Mouse (Mus musculus): ENCODE measurements around the gene Olfr1357.
A peak's percentile ranks its signal among the peaks of the same experiment; 100 is the strongest.
"Not testable (repeated sequence)": the region's sequence is repeated elsewhere in the genome, so short reads cannot be mapped to it uniquely, and the experiment has no call there.

The Olfr1357 gene

DNA sequence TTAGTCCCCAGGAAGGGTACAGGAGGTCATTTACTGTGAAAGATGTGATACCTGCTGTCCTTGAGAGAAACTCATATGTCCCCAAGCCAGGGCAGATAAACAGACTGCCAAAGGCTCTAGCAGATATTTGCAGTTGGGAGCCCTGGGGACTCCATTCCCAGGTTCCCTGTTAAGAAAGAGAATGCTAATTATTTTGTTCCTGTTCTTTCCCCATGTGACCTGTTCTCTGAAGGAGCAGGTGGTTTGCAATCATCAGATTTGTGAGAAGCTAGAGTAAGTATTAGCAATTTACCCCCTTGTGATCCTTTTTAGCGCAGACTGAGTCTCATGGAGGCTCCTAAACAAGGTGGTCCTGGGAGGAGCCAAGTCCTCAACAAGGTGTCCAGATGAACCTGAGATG lies at the start of gene Olfr1357:
Olfr1357 (minus strand) TSS at position 101 of the 400 bp plus-strand sequence.
- DNase-seq: no peak

DNA sequence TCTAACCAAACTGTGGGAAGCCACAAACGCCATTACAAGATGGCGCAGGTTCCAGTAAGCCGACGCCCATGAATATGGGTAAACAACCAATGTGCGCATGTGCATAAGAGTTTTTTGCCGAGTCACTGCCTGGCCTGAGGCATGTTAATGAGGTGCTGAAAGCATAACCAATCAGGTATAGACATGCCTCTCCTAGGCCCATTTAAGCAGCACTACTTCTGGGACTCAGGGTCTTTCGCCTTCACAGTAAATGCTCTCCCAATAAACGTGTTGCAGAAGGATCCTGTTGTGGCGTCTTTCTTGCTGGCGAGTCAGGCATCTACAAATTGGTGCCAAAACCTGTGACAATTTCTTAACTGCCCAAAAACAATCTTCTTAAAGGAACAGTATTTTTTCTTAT lies 48.8 kb upstream of the Olfr1357 start:
- DNase-seq: not testable (repeated sequence)

DNA sequence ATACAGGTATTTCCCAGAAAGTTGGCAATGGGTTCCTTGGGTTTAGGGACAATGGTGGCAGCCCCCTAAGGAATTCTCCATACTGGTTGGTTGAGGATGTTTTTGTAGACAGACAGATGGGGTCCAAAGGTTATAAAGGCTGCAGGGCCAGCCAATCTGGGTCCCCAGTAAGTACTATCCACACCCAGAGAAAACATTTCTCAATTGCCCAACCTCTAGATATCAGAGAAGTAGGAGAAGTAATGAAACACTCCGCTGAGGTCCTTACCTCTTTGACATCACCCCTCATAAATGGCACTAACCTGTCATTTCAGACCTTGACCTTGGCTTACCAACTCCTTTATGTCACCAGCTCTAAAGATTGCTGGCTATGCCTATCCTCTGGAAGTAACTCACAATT lies 46.7 kb upstream of the Olfr1357 start:
- DNase-seq: no peak

DNA sequence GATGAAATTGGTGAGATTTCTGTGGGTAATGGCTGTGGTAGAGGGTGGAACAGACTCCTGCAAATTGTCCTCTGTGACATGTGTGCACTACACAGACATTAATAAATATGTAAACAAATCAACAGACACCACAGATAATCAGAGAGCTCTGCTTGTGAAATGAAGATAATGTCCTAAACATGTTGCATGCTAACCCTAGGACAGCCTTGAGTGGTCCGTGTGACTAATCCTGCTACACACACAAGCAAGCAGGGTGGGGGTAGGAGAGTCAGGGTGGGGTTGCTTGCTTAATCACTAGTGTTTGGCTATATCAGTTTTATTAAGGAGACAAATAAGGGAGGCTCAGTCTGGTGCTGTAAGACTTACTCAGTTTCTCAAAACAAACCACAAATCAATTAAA lies 43.3 kb upstream of the Olfr1357 start:
- no peak for DNase-seq

DNA sequence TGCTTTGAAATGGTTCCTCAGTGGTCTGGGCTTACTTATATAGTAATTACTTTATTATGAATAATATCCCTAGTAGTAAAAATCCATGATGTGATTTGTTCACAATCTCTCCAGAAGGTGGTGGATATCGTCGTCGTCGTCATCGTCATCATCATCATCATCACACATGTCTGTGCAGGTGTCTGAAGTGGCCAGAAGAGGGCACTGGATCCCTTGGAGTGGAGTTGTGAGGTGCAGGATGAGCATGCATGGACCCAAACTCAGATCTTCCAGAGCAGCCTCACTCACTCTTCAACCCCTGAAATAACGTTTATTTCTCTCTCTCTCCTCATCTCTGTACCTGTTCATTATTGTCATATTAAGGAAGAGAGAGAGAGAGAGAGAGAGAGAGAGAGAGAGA lies 14.4 kb upstream of the Olfr1357 start:
- DNase-seq: peak; percentile 13 to 36

DNA sequence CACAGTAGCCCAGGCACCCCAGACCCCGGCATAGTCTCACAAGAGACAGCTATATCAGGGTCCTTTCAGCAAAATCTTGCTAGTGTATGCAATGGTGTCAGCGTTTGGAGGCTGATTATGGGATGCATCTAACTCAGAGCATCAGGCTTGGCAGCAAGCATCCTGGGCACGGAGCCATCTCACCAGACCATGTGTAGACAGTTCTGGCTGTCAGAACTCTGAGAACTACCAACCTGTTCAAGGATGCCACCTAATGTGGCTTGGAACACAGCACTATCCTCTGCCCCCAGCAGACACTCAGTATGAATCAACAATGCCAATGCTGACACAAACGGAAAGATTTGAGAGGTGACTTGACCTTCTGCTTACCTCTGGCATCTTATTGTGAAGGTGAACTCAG lies 12.3 kb upstream of the Olfr1357 start:
- DNase-seq: no peak

DNA sequence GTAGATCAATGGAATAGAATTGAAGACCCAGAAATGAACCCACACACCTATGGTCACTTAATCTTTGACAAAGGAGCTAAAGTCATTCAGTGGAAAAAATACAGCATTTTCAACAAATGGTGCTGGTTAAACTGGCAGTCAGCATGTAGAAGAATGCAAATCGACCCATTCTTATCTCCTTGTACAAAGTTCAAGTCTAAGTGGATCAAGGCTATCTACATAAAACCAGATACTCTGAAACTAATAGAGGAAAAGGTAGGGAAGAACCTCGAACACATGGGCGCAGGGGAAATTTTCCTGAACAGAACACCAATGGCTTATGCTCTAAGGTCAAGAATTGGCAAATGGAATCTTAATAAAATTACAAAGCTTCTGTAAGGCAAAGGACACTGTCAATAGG lies 5.3 kb upstream of the Olfr1357 start:
- not testable (repeated sequence) for DNase-seq

DNA sequence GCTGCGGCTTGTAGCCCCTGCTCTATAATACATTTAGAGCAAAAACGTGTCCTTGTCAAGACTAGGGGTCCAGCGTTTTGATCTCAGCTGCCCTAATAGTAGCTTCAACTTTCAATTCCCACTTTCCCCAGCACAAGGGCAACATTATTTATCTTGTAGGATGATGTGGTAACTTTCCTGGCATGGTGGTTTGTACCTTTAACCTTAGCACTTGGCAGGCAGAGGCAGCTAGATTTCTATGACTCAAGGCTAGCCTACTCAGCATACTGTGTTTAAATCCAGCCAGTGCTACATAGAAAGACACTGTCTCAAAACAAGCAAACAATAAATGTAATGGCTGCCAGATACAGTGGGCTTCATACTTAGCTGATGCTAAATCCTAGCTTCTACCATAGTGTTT lies 10.3 kb downstream of the Olfr1357 start:
- DNase-seq: no peak

DNA sequence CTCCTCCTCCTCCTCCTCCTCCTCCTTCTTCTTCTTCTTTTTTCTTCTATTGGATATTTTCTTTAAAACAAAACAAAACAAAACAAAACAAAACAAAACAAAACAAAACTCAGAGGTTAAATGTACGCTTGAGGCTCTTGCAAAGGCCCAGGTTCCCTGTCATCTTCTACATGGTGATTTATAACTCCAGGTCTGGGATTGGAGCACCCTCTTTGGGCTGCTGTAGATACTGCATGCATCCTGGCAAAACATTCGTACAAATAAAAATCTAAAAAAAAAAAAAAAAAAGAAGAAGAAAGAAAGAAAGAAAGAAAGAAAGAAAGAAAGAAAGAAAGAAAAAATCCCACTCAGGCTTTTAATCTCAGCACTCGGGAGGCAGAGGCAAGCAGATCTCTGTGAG lies 12.8 kb downstream of the Olfr1357 start:
- peak; percentile 46 to 65 for DNase-seq

DNA sequence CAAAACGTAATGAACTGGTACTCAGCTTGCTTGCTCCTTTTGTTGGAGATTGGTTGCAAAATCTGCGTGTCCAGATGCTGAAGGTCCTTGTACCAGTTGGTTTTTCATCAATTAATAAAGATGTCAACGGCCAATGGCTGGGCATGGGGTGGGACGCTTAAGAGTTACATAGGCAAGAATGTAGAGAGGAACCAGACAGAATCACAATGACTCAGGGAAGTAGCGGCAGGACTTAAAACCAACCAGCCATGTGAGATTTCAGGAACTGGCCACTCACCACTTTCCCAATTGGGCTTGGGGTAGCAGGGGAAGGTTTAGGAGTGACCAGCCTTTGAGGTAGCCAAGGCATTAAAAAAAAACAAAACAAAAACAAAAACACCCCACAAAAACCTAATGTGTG lies 18.0 kb downstream of the Olfr1357 start:
- DNase-seq: no peak

DNA sequence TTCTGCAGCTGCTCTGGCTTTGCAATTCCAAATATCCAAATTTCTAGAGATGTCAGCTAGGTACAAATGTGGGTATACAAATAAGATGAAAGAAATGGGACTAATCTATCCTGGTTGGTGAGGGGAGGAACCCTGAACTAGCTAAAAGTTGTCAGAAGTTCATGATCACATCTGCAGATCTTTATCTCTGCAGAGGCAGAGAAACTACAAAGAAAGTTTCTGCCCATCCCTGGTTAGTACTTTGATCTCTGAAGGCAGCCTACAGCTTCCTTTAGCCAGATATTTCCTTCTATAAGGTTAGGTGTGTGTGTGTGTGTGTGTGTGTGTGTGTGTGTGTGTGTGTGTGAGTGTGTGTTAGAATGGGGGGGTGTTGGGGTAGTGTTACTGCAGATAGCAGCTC lies 23.3 kb downstream of the Olfr1357 start:
- no peak for DNase-seq

DNA sequence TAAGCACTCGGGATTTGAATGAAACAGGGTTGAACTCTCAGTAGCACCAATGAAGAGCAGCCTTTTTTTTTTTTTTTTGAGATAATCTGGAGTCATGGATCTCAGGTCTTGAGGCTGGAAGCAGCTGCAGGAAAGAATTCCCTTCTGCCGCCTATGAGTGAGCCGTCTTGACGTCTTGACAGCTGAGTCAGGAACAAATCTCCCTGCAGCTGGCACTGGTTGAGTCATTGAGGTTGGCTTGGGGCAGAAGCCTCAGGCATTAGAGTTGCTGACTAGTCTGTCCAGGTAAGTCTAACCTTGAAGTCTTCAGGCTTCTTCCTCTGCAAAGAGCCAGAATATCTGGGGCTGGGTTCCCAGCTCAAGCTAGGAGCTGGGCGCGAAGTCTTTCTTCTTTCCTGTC lies 23.7 kb downstream of the Olfr1357 start:
- peak; percentile 23 to 64 for DNase-seq

DNA sequence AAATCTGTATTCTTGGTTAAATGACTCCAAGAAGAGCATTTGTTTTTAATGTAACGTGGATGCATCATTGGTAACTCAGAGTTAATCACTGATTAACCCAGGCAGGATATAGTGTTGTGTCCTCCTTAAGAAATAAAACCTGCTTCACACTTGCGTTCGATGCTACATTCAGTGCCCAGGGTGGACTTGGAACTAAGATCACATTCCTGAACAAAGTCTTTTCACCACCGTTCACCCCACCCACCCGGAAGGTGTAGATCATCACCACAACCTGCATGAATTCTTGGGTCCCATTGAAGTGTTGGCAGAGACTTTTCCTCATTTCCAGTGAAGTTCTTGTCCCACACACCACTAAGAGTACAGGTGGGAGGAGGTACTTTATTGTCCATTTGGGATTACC lies 24.1 kb downstream of the Olfr1357 start:
- DNase-seq: peak; percentile 69 to 70

DNA sequence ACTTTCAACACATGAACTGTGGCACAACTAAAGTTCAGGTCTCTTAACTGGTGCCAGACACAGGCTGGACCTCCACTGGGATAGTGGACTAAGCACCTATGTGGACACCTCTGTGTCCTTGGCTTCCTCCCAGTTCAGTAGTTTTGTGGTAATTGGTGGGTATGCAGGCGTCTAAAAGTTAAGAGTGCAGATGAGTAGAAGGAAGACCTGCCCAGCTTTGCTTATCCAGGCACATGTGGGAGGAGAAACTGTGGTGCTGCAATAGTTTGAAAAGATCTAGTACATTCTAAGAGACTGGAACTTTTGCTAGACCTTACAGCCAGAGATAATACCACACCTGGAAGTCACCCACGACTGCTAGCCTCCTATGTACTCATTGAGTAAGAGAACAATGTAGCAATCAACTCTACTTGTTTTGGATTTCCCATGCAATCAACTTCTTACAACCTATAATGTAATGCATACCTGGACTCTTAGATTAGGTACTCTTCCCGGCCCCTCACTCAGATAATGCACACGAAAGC lies 25.0 kb downstream of the Olfr1357 start:
- DNase-seq: no peak

DNA sequence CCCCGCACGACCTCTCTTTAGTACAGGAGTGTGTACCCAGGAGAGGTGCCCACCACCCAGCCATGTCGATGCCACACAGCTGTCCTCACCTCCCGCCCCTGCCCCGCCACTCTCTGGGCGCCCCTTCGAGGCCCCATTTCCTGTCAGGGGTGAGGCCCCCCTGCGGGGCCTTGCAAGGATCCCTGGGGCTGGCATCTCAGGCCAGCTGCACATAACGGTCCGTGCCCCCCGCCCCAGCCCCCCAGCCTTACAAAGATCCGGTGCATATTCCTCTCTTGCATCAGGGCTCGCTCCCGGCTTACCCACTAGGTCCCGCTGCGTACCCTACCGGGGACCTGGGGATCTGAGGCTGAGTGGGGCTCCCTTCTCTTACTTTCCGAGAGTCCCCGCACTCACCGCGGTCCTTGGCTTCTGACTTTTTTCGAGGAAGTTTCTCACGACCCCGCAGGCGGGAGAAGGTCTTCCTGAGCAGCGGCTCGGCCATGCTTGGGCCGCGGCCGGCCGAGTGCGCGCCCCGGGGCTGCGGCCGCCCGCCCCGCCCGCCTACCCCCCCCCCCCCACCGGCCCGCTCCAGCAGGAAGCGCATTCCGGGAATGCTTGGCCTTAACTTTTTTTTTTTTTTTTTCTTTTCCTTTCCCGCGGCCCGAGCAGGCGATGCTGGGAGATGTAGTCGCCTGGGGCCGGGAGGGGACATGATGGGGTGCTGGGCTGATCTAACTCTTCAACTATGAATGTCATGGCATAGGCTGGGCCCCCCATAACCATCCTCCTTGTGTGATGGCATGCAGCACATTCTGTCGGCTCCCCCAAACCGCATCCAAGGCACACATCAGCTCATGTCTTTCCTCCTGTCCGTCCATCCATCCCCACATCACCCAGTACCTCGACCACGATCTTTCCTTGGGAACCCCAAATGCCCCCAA lies 26.2 kb downstream of the Olfr1357 start, which contains the start of gene Syde1:
Syde1 (minus strand) TSS at position 559 of the 923 bp plus-strand sequence.
- DNase-seq: peak; percentile 64 to 83

DNA sequence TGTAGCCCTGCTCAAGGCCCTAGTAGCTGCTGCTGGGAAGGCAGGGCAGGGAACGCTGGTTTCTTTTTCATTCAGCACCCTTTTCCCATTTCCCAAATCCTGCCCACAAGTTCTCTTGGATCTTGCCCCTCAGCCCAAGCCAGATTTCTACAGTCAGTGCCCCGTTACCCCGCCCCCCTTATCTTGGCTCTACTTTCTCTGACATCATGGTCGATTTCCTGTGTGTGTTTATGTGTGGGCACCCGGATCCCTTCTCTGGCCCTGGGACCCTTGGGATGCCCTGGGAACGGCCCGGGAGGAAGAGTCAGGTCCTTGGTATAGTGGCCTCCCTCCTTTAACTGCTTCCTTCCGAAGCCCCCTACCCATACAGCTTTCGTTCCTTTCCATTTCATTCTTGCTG lies 27.1 kb downstream of the Olfr1357 start:
- DNase-seq: peak; percentile 43 to 52

DNA sequence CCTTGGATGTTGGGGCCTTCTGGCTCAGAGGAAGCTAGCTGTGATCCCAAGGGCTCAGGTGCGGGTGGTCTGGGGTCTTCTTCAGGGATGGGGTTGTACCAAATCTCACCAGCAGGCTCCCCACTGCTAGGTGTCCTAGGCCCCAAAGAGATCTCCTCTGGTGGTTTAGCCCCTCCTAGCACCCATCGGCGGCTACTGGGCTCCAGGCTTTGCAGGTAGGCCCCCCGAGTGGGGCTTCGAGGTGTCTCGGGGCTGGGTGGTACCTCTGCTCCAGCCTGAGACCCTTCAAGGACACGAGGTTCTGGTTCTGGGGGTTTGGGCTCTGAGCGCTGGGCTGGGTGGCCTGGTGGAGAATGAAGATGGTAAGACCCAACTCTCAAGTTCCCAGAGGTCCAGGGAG lies 28.0 kb downstream of the Olfr1357 start:
- DNase-seq: no peak

DNA sequence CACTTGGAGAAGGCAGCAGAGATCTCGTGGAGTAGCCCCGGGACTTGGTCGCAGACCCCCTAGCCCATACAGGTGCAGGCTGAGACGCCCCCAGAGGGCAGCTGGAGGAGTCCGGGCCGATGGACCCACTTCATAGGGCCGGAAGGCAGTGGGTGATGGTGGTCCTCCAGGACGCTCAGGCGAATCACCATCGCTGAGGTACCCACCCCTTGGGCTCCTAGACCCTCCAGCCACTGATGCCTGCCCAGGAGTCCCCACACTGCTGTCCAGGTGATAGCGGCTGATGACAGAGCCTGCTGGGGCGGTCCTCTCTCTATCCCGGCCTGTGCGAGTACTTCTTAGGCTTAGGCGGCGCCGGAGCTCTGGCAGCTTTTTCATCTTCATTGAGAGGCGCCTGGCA lies 28.6 kb downstream of the Olfr1357 start:
- peak in 1 of 2 experiments; percentile 43 for DNase-seq

DNA sequence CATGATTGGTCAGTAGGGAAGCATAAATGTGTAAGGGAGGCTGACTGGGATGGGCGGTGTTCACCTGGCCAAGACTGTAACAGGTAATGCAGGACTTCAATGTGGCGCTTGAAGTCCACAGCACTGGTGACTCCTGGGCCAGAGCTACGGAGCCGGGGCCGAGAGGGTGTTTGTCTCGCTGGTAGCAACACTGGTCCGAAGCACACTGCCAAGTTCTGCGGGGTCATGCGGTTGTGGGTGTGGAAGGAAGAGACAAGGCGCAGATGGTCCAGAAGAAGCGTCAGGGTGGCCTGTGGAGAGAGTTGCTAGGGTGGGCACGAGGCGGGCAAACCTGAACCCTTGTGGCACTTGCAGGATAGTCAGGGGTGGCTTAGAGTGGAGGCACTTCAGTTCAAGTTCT lies 31.8 kb downstream of the Olfr1357 start:
- DNase-seq: no peak

DNA sequence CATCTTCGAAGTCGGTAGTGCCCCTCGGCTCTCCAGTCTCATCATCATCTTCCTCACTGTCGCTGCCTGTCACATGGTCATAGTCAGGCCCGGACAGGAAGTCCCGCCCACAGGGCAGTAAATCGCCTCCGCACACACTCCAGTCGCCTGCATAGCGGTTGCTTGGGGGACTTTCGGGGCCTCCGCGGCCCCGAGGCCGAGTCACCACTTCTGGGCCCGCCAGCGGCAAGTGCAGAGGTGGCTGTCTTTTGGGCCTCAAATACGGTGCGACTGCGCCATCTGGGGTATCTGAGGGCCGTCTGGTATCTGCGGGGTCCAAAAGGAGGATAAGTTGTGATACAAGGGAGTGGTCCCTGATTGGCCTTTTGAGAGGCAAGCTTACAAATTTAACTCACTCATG lies 32.3 kb downstream of the Olfr1357 start:
- peak in 1 of 2 experiments; percentile 38 for DNase-seq

DNA sequence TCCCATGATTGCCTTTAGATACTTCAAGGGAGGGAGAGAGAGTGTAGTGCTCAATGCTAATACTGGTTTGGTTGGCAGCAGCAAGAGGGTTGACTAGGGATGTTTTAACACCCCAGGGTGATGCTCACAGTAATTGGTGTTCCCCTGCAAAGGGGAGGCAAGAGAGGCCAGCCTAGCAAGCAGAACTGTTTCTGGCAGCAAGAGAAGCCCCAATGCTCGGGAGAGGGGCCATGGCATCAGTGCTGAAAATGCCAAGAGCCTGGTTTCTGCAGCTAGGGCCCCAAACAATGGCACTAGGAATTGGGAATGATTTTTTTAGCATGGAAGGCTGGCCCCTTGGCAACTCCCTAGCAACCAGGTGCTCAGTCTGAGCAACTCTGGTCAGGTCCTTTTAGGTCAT lies 32.9 kb downstream of the Olfr1357 start:
- no peak for DNase-seq

DNA sequence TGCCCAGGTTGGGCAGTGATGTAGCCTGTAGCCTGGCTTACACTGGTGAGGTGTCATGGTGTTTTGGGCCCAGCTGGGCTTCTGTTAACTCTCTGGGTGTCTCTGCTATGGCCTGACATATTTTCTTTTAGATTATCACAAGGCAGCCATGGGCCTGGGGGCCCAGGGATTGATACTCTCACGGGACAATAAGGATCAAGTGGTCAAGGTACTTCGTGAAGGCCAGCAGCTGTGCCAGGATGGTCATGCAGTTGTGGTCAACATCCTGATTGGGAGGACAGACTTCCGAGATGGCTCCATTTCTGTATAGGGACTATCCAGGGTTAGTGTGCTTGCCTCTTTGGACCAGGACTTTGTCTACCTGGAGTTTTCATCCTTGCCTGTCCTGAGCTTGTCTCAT lies 33.9 kb downstream of the Olfr1357 start:
- DNase-seq: no peak

DNA sequence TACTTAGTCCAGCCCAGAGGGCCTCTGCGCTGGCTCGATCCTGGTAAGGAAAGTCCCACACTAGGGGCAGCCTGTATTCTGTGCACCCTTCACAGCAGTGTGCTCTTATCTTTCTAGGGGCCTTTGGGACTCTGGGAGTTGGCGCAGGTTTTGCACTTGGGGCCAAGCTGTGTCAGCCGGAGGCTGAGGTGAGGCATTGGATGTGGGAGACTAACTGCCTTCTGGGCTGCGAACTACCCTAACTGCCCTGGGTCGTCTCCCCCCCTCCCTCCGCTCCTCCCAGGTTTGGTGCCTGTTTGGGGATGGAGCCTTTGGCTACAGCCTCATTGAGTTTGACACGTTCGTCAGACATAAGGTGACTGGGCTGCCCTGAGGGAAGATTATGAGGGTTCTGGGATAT lies 34.5 kb downstream of the Olfr1357 start:
- no peak for DNase-seq

DNA sequence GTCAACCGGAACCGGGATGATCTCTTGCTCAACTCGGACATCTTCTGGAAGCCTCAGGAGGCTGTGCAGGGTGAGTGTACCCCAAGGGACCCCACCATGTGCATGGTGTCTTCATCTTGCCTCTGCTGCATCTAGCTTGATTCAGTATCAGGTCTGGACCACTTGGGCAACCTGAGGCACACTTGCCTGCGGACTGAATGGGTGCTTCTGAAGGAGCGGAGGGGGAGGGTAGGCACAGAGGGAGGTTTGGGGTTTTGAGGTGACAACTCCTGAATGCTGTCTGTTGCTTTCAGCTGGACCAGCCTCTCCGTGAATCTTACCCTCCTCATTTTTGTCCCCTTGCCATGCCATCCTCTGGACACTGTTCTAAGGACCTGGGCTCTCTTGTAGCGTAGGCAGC lies 36.8 kb downstream of the Olfr1357 start:
- DNase-seq: no peak
